Mouse (Mus musculus): ENCODE measurements around the gene Plod3.

DNA sequence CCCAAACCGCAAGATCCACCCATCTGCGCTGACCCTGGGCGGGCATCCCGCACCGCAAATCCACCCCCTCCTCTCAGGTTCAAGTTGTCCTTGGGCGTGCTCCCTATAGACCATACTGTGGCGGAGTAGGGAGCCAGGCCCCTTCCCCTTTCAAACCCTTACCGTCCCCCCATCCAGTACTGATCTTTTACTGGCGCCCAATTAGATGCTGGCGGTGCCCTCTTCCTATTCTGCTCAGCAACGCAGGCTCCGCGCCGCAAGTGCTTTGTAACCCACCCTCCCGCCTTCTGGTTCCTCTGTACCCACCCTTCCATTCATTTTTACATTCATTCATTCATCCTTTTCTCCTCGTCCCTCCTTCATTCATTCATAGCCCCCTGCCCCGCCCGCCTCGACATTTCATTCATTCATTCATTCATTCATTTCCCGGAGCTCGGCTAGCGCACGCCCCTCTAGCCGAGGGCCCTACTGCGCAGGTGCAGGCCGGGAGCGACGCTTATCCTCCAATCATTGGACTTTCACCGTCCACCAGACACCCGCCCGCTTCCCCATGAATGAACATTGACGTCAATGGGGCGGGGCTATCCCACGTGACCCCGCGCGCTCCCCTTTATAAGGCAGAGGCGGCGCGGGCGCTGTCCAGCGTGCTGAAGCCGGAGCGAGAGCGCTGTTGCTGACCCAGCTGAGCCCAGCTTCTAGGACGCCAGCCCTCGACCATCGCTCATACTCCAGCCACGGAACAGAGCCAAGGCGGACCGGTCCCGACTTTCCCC, 43.0 kb downstream of the Plod3 start:
- TF ChIP-seq POLR2A (IDR thresholded peaks at IDR 0.05; ENCODE audit: borderline replicate concordance, control insufficient read depth, low read depth, low read length) (peak; percentile 27; the same call in 1 of the 2 replicates), CTCF (IDR thresholded peaks at IDR 0.05; ENCODE audit: control insufficient read depth, insufficient read depth, low read length) (no peak)
